Mouse (Mus musculus) lung, adult 10 weeks (tissue): ENCODE data around the gene Gm9922. TPM values are rescaled to one million over a fixed set of nuclear protein-coding genes. Genes with fewer than 3 reads are reported as not detected.

ENCODE experiments used
- polyA plus RNA-seq: library from polyadenylated mRNA; stranded (reverse); fragments of 350-450 nt; fragmentation: Illumina TruSeq; extraction: RNeasy Lipid Tissue Mini Kit (QIAGEN cat#74804); gene quantifications from one replicate; pipeline ENCODE4 v1.2.3, GENCODE M21; 2014; ENCODE audit warnings: low read depth, low replicate concordance; ENCODE audit not compliant: insufficient read depth

Gene Gm9922
- 1.4 TPM for polyA plus RNA-seq

GRCm38 (mm10) chr14:101729237-101729971 is at the start of gene Gm9922, which contains the start of gene Lmo7:
Gene Gm9922 (minus strand): TSS chr14:101729814.
Gene Lmo7 (plus strand): TSS chr14:101729957.

Other genes with a start within 250 kb of the Gm9922 start
- gene Tbc1d4, start 120.6 kb downstream of the Gm9922 start, polyA plus RNA-seq = 7.5 TPM
- 64.2 TPM for gene Commd6, start 89.1 kb downstream of the Gm9922 start, polyA plus RNA-seq
- gene Uchl3, start 75.8 kb downstream of the Gm9922 start, polyA plus RNA-seq = 28.3 TPM
- gene Lmo7, start 143 bp upstream of the Gm9922 start, polyA plus RNA-seq = 78.6 TPM